Mouse (Mus musculus): ENCODE results near the gene Slit3. TPM values are rescaled to one million over a fixed set of nuclear protein-coding genes. Genes with fewer than 3 reads are reported as not detected.

Slit3 gene
- polyA plus RNA-seq, 1 experiment from 2014 or later: 4.8 TPM

DNA sequence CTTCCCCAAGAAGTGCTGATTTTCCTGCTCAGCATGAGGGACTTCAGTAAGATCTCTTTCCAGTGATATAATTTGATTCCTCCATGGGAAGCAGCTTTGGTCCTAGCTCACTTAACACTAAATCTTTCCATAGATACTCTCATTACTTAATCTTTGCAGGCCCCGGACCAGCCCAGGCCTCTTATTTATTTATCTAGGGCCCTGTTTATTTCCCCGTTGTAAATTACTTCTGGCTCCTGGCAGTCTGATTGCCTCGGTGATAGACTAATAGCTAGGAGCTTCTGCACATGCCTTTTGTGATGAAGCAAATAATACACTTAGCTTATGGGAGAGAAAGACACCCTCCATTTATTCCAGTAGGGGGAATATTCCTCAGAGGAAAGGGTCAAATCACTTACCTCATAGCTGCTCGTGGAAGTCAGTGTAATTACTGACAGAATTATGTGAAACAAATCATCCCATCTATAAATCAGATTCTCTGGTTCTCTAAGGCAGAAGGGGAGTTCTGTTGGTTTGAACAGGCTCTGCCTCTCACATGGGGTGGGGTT lies 129.9 kb downstream of the Slit3 start:
- Histone ChIP-seq H3K4me3 (ENCODE audit: low read depth, low read length) (no peak overlapping the region), H3K4me2 (replicated peaks; ENCODE audit: low read depth) (no peak overlapping the region), H3K27me3 (replicated peaks; ENCODE audit: control insufficient read depth, insufficient read depth, low read length) (no peaks in the 10 kb centered on the region), H3K4me1 (replicated peaks; ENCODE audit: control insufficient read depth, insufficient read depth, low read length) (no peaks in the 10 kb centered on the region), H3K27ac (ENCODE audit: low read depth, low read length) (no peak overlapping the region), H3K9ac (ENCODE audit: low read depth, low read length) (no peak overlapping the region), H3K36me3 (ENCODE audit: control insufficient read depth, insufficient read depth) (no peaks in the 10 kb centered on the region), H3K9me3 (ENCODE audit: control insufficient read depth) (no peaks in the 10 kb centered on the region)
- WGBS: 11% methylated on average over 4 of the region's 4 CpGs
- ATAC-seq: no peak
- no peak for TF ChIP-seq CTCF (IDR thresholded peaks at IDR 0.05; ENCODE audit: low read depth)

DNA sequence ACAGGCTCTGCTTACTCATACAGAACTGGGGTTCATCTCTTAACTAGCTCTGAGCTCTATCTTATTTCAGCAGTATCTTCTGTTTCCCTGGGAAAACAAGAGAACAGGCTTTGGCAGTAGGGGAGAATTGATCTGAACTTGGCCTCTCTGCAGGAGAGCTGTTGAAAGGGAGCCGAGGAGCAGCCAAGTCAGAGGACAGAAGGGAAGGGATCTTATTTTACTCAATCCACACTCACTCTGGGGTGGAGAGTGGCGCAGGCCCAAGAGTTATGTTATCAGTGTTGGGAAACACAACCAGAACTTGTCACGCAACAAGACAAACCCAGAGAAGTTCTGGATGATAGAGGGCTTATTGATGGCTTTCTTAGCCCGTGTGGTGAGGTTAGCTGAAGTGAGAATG lies 130.9 kb downstream of the Slit3 start:
- Histone ChIP-seq H3K9me3 (ENCODE audit: control insufficient read depth) (no peaks in the 10 kb centered on the region), H3K36me3 (ENCODE audit: control insufficient read depth, insufficient read depth) (no peaks in the 10 kb centered on the region), H3K9ac (ENCODE audit: low read depth, low read length) (no peak overlapping the region), H3K27me3 (replicated peaks; ENCODE audit: control insufficient read depth, insufficient read depth, low read length) (no peaks in the 10 kb centered on the region), H3K4me1 (replicated peaks; ENCODE audit: control insufficient read depth, insufficient read depth, low read length) (no peaks in the 10 kb centered on the region), H3K4me2 (replicated peaks; ENCODE audit: low read depth) (no peak overlapping the region), H3K4me3 (ENCODE audit: low read depth, low read length) (no peak overlapping the region), H3K27ac (ENCODE audit: low read depth, low read length) (no peak overlapping the region)
- 90% methylated on average over 4 of the region's 4 CpGs for WGBS
- TF ChIP-seq CTCF (IDR thresholded peaks at IDR 0.05; ENCODE audit: low read depth): no peak
- ATAC-seq: no peak

DNA sequence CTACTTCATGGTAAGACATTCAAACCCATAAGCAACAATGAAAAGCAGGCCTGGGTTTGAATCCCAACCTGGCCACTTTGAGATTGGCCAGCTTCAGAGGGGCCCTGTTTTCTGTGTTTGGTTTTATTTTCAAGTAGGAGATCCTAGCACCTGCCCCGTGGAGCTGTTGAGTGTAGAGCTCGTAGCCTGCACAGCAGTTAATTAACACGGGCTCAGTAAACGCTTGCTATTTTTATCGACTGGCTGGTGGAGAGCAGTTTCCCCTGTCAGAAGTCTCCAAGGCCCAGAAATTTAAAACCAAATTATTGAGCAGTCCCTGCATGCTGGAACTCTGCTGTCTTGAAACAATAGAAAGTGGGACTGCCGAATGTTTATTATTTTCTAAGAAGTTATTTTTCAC lies 136.3 kb downstream of the Slit3 start:
- H3K9ac ChIP-seq (ENCODE audit: low read depth, low read length): no peak overlapping the region
- no peaks in the 10 kb centered on the region for H3K36me3 ChIP-seq (ENCODE audit: control insufficient read depth, insufficient read depth)
- no peaks in the 10 kb centered on the region for H3K9me3 ChIP-seq (ENCODE audit: control insufficient read depth)
- 65% methylated on average over 6 of the region's 6 CpGs for WGBS
- no peaks in the 10 kb centered on the region for H3K27me3 ChIP-seq (replicated peaks; ENCODE audit: control insufficient read depth, insufficient read depth, low read length)
- H3K4me2 ChIP-seq (replicated peaks; ENCODE audit: low read depth): no peak overlapping the region
- no peak for ATAC-seq
- H3K4me3 ChIP-seq (ENCODE audit: low read depth, low read length): no peak overlapping the region
- no peaks in the 10 kb centered on the region for H3K4me1 ChIP-seq (replicated peaks; ENCODE audit: control insufficient read depth, insufficient read depth, low read length)
- no peak for TF ChIP-seq CTCF (IDR thresholded peaks at IDR 0.05; ENCODE audit: low read depth)
- no peak overlapping the region for H3K27ac ChIP-seq (ENCODE audit: low read depth, low read length)

DNA sequence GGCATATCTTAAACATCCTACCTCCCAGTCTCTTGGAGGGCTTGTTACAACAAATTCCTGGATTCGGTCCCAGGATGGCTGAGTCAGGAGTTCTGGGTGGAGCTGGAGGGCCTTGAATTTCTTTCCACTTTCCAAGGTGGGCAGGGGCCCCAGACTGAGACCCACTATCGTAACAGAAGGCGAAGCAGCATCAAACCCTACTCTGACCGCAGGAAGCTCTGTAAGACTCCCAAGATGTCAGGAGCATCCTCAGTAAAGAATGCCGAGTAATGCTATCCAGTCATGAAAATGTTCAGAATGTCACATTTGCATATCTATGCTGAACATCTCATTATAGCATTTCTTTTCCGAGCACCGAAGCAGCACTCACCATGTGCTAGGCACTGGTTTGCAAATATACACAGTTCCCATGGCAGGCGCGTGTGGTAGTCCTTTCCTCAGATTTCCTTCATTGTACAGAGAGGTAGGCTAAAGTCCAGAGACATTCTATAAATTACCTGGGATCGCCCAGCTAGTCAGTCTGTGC lies 140.6 kb downstream of the Slit3 start:
- ATAC-seq: no peak
- Histone ChIP-seq H3K27me3 (replicated peaks; ENCODE audit: control insufficient read depth, insufficient read depth, low read length) (no peaks in the 10 kb centered on the region), H3K4me3 (ENCODE audit: low read depth, low read length) (no peak overlapping the region), H3K9me3 (ENCODE audit: control insufficient read depth) (no peaks in the 10 kb centered on the region), H3K4me1 (replicated peaks; ENCODE audit: control insufficient read depth, insufficient read depth, low read length) (no peaks in the 10 kb centered on the region), H3K36me3 (ENCODE audit: control insufficient read depth, insufficient read depth) (no peaks in the 10 kb centered on the region), H3K27ac (ENCODE audit: low read depth, low read length) (no peak overlapping the region), H3K4me2 (replicated peaks; ENCODE audit: low read depth) (no peak overlapping the region), H3K9ac (ENCODE audit: low read depth, low read length) (no peak overlapping the region)
- TF ChIP-seq CTCF (IDR thresholded peaks at IDR 0.05; ENCODE audit: low read depth): no peak
- 81% methylated on average over 10 of the region's 10 CpGs for WGBS

DNA sequence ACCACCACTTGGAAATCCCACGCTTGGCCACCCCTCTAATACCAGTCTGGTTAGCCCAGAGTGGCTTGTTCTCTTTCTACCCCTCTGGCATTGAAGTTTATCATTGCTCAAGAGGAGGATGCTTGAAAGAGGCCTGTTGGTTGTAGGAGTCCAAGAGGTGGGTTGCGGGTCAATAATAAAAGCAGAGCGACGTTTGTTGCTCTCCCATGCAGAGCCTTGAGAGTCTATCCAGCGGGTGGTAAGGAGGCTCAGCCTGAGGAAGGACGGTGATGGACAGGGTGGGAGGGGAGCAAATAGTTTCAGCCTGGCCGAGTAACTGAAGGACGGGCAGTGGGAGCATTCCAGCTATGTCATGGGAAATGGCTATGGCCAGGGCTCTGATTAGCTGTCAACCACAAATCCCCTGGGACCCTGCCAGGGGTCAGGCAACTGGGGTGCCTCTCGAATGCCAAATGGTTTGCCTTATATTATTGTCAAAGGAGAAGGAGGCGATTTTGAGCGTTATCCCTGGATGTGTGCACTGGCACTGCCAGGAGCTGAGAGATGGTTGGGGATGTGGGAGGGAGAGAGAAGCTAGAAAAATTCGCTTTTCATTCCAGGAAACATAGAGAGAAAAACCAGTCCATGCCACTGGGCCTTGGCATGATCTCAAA lies 141.4 kb downstream of the Slit3 start:
- no peaks in the 10 kb centered on the region for H3K9me3 ChIP-seq (ENCODE audit: control insufficient read depth)
- H3K36me3 ChIP-seq (ENCODE audit: control insufficient read depth, insufficient read depth): no peaks in the 10 kb centered on the region
- no peak for ATAC-seq
- no peak for TF ChIP-seq CTCF (IDR thresholded peaks at IDR 0.05; ENCODE audit: low read depth)
- H3K4me2 ChIP-seq (replicated peaks; ENCODE audit: low read depth): no peak overlapping the region
- H3K9ac ChIP-seq (ENCODE audit: low read depth, low read length): no peak overlapping the region
- H3K4me1 ChIP-seq (replicated peaks; ENCODE audit: control insufficient read depth, insufficient read depth, low read length): no peaks in the 10 kb centered on the region
- WGBS: 74% methylated on average over 12 of the region's 12 CpGs
- H3K27me3 ChIP-seq (replicated peaks; ENCODE audit: control insufficient read depth, insufficient read depth, low read length): no peaks in the 10 kb centered on the region
- no peak overlapping the region for H3K4me3 ChIP-seq (ENCODE audit: low read depth, low read length)
- H3K27ac ChIP-seq (ENCODE audit: low read depth, low read length): no peak overlapping the region

DNA sequence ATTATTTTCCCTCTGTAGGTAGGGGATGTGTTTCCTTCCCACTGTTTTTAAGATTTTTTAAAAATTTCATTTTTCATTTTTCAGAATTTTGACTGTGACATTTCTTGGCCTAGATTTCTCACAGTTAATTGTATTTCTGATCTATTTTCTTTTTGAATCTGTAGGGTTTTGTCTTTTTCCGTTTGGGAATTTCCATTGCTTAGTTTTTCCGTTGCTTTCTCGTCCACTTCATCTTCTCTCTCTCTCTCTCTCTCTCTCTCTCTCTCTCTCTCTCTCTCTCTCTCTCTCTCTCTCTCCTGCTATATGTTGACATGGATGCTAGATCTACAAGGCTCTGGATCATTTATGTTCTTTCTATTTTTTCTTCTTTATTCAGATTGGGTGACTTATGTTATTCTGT lies 143.7 kb downstream of the Slit3 start:
- H3K27ac ChIP-seq (ENCODE audit: low read depth, low read length): no peak overlapping the region
- no peak overlapping the region for H3K4me3 ChIP-seq (ENCODE audit: low read depth, low read length)
- 84% methylated on average over 3 of the region's 3 CpGs for WGBS
- no peaks in the 10 kb centered on the region for H3K27me3 ChIP-seq (replicated peaks; ENCODE audit: control insufficient read depth, insufficient read depth, low read length)
- no peak overlapping the region for H3K4me2 ChIP-seq (replicated peaks; ENCODE audit: low read depth)
- no peaks in the 10 kb centered on the region for H3K36me3 ChIP-seq (ENCODE audit: control insufficient read depth, insufficient read depth)
- H3K9me3 ChIP-seq (ENCODE audit: control insufficient read depth): no peaks in the 10 kb centered on the region
- no peak overlapping the region for H3K9ac ChIP-seq (ENCODE audit: low read depth, low read length)
- TF ChIP-seq CTCF (IDR thresholded peaks at IDR 0.05; ENCODE audit: low read depth): no peak
- no peaks in the 10 kb centered on the region for H3K4me1 ChIP-seq (replicated peaks; ENCODE audit: control insufficient read depth, insufficient read depth, low read length)
- no peak for ATAC-seq

Measured in intestine, postnatal 0 days (tissue).